Mouse (Mus musculus) limb, embryonic 13.5 days (tissue): ENCODE measurements around the gene Mcu. TPM values are rescaled to one million over a fixed set of nuclear protein-coding genes. Genes with fewer than 3 reads are reported as not detected.

Experiments used
- ATAC-seq: fragments of 200-750 bp; cut with Nextera tagmentation; 2 replicates; pipeline ENCODE4 v1.8.0; 2017; ENCODE audit warnings: low read depth, moderate number of reproducible peaks, moderate TSS enrichment; ENCODE audit not compliant: low FRiP score
- H3K27ac ChIP-seq: fragments of 300-500 bp; sonication (generic); 2 replicates; pipeline ENCODE4 v1.5.1; 2015; ENCODE audit warnings: inconsistent platforms, mild to moderate bottlenecking, moderate library complexity
- H3K27me3 ChIP-seq: fragments of 300-500 bp; sonication (generic); 2 replicates; pipeline ENCODE4 v1.6.1; 2015; ENCODE audit warnings: mild to moderate bottlenecking, inconsistent platforms
- H3K36me3 ChIP-seq: fragments of 300-500 bp; sonication (generic); 2 replicates; pipeline ENCODE4 v1.6.1; 2015; ENCODE audit warnings: inconsistent platforms, mild to moderate bottlenecking, moderate library complexity
- H3K4me1 ChIP-seq: fragments of 300-500 bp; sonication (generic); 2 replicates; pipeline ENCODE4 v1.6.1; 2015; ENCODE audit warnings: inconsistent platforms
- H3K4me2 ChIP-seq: fragments of 300-500 bp; sonication (generic); replicated peaks from 2 replicates; pipeline ENCODE4 v1.6.1; 2015; ENCODE audit warnings: inconsistent platforms, mild to moderate bottlenecking, moderate library complexity
- H3K4me3 ChIP-seq: fragments of 300-500 bp; sonication (generic); 2 replicates; pipeline ENCODE4 v1.5.1; 2015; ENCODE audit warnings: moderate library complexity, mild to moderate bottlenecking, inconsistent platforms
- H3K9ac ChIP-seq: fragments of 300-500 bp; sonication (generic); 2 replicates; pipeline ENCODE4 v1.6.1; 2015; ENCODE audit warnings: mild to moderate bottlenecking, inconsistent platforms
- H3K9me3 ChIP-seq: fragments of 300-500 bp; sonication (generic); 2 replicates; pipeline ENCODE4 v1.6.1; 2016; ENCODE audit warnings: inconsistent platforms
- WGBS: fragments of 180-500 bp; shearing (Covaris S2); methylation state at CpG from one replicate; pipeline ENCODE4 v1.1.7; 2015; 5-methylcytosine and 5-hydroxymethylcytosine counted together
- polyA plus RNA-seq: library from polyadenylated mRNA; unstranded; fragments of >200 nt; fragmentation: Nextera tagmentation; extraction: Ambion mirVana; gene quantifications from 2 replicates; pipeline ENCODE4 v1.2.1, GENCODE M21; 2015

The Mcu gene
- polyA plus RNA-seq, 1 experiment from 2014 or later: 65.3 TPM

DNA sequence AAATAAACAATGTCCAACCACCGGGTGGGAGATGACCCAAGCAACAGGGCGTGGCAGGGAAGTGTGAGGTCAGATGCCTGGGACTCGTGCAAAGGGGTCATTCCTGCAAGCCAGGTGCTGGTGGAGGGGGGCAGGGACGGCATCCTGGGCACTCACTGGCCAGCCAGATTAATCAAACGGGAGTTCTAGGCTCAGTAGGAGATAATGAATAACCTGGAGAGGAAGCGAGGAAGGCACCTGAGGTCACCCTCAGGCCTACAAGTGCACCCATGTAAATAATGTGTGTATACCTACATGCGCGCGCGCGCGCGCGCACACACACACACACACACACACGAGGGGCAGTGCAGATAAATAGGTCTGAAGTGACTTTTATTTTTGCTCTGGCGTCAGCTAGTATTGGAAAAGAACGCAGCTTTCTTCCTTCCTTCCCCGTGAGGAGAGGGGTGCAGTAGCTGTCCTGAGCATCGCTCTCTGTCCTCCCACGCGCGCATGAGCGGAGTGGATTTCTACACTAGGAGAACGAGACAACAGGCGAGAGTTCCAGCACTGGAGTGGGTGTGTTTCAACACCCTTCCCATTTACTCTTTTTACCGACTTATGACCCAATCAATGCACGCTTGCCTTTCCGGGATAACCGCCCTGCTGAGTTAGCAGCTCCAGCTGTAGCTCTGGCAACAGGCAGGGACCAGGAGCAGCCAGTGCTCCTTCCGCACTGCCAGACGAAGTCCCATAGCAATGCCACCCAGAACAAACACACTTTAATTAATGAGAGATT is 112.9 kb downstream of the Mcu start:
- ATAC-seq: peak; percentile 82; the same call in 1 of the 2 replicates
- Histone ChIP-seq H3K4me2 (peak overlapping the region; percentile 58), H3K9ac (peak overlapping the region; percentile 45; the same call in 1 of the 2 replicates), H3K36me3 (no peaks in the 10 kb centered on the region), H3K27me3 (no peaks in the 10 kb centered on the region), H3K27ac (no peak overlapping the region; the same call in 1 of the 2 replicates), H3K4me1 (peaks cover 34% of the 10 kb centered on the region), H3K4me3 (peak overlapping the region; percentile 23), H3K9me3 (no peaks in the 10 kb centered on the region)
- WGBS: 43% methylated on average over 31 of the region's 31 CpGs

GRCm38 (mm10) chr10:59502381-59502780 is 114.1 kb downstream of the Mcu start:
- 83% methylated on average over 12 of the region's 12 CpGs for WGBS
- H3K4me2 ChIP-seq: no peak overlapping the region
- peaks cover 36% of the 10 kb centered on the region for H3K4me1 ChIP-seq
- no peaks in the 10 kb centered on the region for H3K36me3 ChIP-seq
- no peak overlapping the region for H3K4me3 ChIP-seq
- no peaks in the 10 kb centered on the region for H3K9me3 ChIP-seq
- H3K27ac ChIP-seq: no peak overlapping the region
- H3K9ac ChIP-seq: no peak overlapping the region
- H3K27me3 ChIP-seq: no peaks in the 10 kb centered on the region
- ATAC-seq: no peak

DNA sequence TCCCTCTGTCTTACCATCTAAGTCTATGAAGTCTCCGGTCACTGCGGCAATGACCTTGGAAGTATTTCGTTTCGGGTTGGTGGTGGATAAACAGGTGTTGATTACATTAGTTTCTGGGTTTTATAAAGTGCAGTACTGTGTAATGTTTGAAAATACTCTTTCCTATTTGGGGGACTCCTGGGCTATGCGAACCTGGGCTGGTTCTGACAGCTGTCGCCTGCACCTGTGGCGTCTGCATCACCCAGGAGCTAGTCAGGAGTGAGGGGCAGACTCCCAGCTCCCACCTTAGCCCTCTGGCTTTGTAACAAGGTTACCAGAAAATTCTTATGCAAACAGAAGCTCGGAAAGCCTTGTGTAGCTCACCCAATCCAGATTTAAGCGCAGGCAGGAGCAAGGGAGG is 114.7 kb downstream of the Mcu start:
- ATAC-seq: no peak
- Histone ChIP-seq H3K4me1 (peaks cover 36% of the 10 kb centered on the region), H3K9me3 (no peaks in the 10 kb centered on the region), H3K27me3 (no peaks in the 10 kb centered on the region), H3K4me3 (no peak overlapping the region), H3K36me3 (no peaks in the 10 kb centered on the region), H3K9ac (no peak overlapping the region), H3K27ac (no peak overlapping the region), H3K4me2 (no peak overlapping the region)
- 80% methylated on average over 9 of the region's 9 CpGs for WGBS

DNA sequence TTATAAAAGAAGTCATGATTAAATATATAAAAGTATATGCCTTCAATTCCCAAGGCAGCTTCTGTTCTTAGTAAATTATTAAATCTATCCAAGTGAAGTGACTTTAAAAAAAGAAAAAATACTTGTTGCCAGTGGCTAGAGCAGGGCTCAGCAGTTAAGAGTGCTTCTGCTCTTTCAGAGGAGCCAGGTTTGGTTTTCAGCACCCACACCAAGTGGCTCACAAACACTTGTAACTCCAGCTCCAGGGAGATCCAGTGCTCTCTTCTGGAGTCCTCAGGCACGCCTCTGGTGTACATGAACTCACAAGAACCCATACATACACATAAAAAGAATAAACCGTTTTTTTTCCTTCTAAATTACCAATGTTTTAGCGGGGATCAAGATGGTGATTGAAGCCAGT is 116.3 kb downstream of the Mcu start:
- ATAC-seq: no peak
- peaks cover 36% of the 10 kb centered on the region for H3K4me1 ChIP-seq
- H3K4me3 ChIP-seq: no peak overlapping the region
- no peaks in the 10 kb centered on the region for H3K27me3 ChIP-seq
- H3K4me2 ChIP-seq: no peak overlapping the region
- no peaks in the 10 kb centered on the region for H3K36me3 ChIP-seq
- H3K27ac ChIP-seq: no peak overlapping the region
- WGBS: 73% methylated on average over 3 of the region's 3 CpGs
- no peak overlapping the region for H3K9ac ChIP-seq
- H3K9me3 ChIP-seq: no peaks in the 10 kb centered on the region

DNA sequence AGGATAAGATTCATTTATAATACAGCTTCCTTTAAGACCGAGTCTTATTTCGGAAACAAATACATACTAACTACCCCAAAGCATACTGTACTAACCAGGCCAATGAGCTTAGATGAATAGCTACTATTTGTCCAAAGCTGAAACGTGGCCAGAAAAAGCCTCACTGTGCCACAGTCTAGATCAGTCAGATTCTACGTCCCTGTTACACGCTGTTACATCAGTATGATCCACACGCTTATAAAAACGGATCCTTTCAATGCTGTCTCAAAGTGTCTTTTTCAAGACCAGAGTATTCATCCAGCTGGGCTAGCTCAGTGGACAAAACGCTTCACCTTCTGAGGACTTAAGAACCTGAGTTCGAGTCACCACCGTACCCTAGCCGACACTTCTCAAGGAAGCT is 119.5 kb downstream of the Mcu start:
- Histone ChIP-seq H3K4me3 (no peak overlapping the region), H3K9me3 (peaks cover under 1% of the 10 kb centered on the region; the same call in 1 of the 2 replicates), H3K27me3 (no peaks in the 10 kb centered on the region), H3K27ac (no peak overlapping the region), H3K9ac (no peak overlapping the region), H3K4me1 (peaks cover 27% of the 10 kb centered on the region), H3K36me3 (no peaks in the 10 kb centered on the region; the same call in 1 of the 2 replicates), H3K4me2 (no peak overlapping the region)
- no peak for ATAC-seq
- WGBS: 91% methylated on average over 11 of the region's 11 CpGs

DNA sequence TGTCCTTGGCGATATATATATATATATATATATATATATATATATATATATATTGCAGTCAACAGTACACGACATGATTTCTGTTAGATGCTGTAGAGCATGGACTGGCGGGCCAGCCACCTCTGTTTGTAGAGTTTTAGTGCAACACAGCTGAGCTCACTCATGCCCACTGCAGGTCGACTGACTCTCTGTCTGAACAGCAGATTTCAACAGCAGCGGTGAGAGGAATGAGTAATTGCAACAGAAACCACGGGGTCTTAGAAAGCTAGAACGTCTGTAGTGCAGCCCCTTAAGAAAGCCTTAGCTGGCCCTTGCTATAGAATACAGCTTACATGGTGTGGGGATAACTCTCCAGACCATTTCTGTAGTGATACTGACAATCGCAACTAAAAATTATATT is 121.6 kb downstream of the Mcu start:
- peaks cover 9% of the 10 kb centered on the region; the same call in 1 of the 2 replicates for H3K9me3 ChIP-seq
- H3K36me3 ChIP-seq: peaks cover 12% of the 10 kb centered on the region
- H3K9ac ChIP-seq: no peak overlapping the region
- no peak overlapping the region for H3K4me2 ChIP-seq
- no peak for ATAC-seq
- WGBS: 71% methylated on average over 8 of the region's 8 CpGs
- H3K4me1 ChIP-seq: peaks cover 17% of the 10 kb centered on the region
- no peak overlapping the region for H3K27ac ChIP-seq
- no peak overlapping the region for H3K4me3 ChIP-seq
- H3K27me3 ChIP-seq: no peaks in the 10 kb centered on the region

DNA sequence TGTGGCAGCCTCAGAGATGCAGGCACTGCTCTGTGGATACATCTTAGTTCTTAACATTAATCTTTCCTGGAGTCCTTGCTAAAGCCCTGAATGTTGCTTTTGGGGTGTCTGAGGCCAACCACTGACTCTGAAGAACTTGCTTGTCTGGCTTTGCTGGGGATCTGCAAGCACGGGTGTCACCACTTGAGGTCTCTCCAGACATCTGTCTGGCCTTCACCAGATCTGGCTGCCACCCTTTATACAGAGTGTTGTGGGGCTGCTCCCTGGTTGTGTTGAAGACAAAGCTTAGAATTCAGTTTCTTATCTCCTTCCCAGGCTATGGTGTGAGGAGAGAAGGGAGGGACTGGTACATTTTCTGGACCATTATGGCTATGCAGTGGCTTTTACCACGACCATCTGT is 122.4 kb downstream of the Mcu start:
- no peak for ATAC-seq
- Histone ChIP-seq H3K4me1 (peaks cover 13% of the 10 kb centered on the region; the same call in 1 of the 2 replicates), H3K4me3 (no peak overlapping the region)

DNA sequence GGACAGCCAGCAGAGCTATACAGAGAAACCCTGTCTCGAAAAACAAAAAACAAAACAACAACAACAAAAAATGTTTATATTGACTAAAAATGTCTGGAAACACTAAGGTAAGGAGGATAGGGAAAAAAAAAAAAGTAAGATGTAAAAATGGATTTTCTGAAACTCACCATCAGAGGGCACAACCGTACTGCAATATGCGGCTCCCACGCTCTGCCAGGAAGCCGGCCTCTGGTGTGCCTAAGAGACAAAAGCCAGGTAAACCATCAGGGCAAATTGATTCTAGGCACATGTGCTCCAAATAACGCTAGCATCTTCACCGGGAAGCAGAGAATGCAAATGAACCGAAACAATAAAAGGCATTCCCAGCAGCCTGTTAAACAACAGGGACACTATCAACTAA is 125.6 kb downstream of the Mcu start:
- 79% methylated on average over 8 of the region's 8 CpGs for WGBS
- Histone ChIP-seq H3K27ac (no peak overlapping the region), H3K4me3 (no peak overlapping the region), H3K27me3 (no peaks in the 10 kb centered on the region), H3K9ac (no peak overlapping the region), H3K36me3 (peaks cover 38% of the 10 kb centered on the region), H3K4me2 (no peak overlapping the region), H3K4me1 (peaks cover 6% of the 10 kb centered on the region; the same call in 1 of the 2 replicates), H3K9me3 (peaks cover 12% of the 10 kb centered on the region; the same call in 1 of the 2 replicates)
- no peak for ATAC-seq

More for the DNA sequence above, 122.4 kb downstream of the Mcu start:
- Histone ChIP-seq H3K27me3 (no peaks in the 10 kb centered on the region), H3K27ac (no peak overlapping the region), H3K4me2 (no peak overlapping the region), H3K36me3 (peaks cover 21% of the 10 kb centered on the region), H3K9me3 (peaks cover 9% of the 10 kb centered on the region; the same call in 1 of the 2 replicates), H3K9ac (no peak overlapping the region)
- WGBS: 55% methylated on average over 2 of the region's 2 CpGs

DNA sequence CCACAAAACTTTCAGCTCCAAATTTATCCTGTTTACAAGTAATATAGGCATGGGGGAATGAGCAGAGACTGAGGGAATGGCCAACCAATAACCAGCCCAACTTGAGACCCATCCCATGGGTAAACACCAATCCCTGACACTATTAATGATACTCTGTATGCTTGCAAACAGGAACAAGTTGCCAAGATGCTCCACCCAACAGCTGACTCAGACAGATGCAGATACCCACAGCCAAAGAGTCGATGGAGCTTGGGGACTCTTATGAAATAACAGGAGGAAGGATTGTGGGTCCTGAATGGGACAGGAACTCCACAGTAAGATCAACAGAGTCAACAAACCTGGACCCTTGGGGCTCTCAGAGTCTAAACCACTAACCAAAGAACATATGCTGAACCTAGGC is 127.1 kb downstream of the Mcu start:
- Histone ChIP-seq H3K9me3 (peaks cover 12% of the 10 kb centered on the region; the same call in 1 of the 2 replicates), H3K27ac (no peak overlapping the region), H3K9ac (no peak overlapping the region), H3K4me1 (peaks cover 7% of the 10 kb centered on the region), H3K4me2 (no peak overlapping the region), H3K4me3 (no peak overlapping the region), H3K27me3 (no peaks in the 10 kb centered on the region), H3K36me3 (peaks cover 38% of the 10 kb centered on the region)
- WGBS: 93% methylated on average over 1 of the region's 1 CpGs
- no peak for ATAC-seq

GRCm38 (mm10) chr10:59487351-59487750 is 129.1 kb downstream of the Mcu start:
- H3K4me3 ChIP-seq: no peak overlapping the region
- ATAC-seq: no peak
- H3K27me3 ChIP-seq: no peaks in the 10 kb centered on the region
- H3K9me3 ChIP-seq: peaks cover 12% of the 10 kb centered on the region; the same call in 1 of the 2 replicates
- no peak overlapping the region for H3K9ac ChIP-seq
- no peak overlapping the region for H3K27ac ChIP-seq
- H3K4me2 ChIP-seq: no peak overlapping the region
- peaks cover 38% of the 10 kb centered on the region for H3K36me3 ChIP-seq
- peaks cover 9% of the 10 kb centered on the region for H3K4me1 ChIP-seq
- WGBS: 86% methylated on average over 2 of the region's 2 CpGs

DNA sequence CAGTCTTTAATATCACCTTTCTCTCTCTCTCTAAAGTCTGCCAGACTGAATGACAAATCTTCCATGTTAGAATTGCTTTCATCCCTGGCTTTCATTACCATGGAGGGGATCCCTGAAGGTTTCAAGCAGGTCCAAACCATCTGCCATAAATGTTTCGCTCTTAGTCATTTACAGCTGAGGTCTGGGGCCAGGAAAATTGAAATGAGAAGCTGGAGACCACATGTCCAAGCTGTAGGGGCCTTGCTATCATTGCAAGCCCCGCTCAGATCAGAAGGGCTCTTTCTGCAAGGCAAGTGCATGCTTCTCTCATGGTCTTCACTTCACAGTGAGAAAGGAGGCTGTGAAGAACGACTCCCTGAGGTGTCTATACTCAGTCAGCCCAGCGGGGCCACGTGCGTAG is 132.2 kb downstream of the Mcu start:
- Histone ChIP-seq H3K27me3 (no peaks in the 10 kb centered on the region), H3K4me3 (no peak overlapping the region), H3K4me2 (no peak overlapping the region), H3K9ac (no peak overlapping the region), H3K27ac (no peak overlapping the region; the same call in 1 of the 2 replicates), H3K4me1 (peaks cover 9% of the 10 kb centered on the region), H3K9me3 (peaks cover 7% of the 10 kb centered on the region; the same call in 1 of the 2 replicates), H3K36me3 (peaks cover 25% of the 10 kb centered on the region)
- 64% methylated on average over 6 of the region's 6 CpGs for WGBS
- ATAC-seq: no peak

- no peak overlapping the region for H3K4me3 ChIP-seq
- peaks cover 9% of the 10 kb centered on the region for H3K4me1 ChIP-seq
- H3K9ac ChIP-seq: no peak overlapping the region
- WGBS: 92% methylated on average over 5 of the region's 5 CpGs
- no peaks in the 10 kb centered on the region for H3K27me3 ChIP-seq
- peaks cover 4% of the 10 kb centered on the region; the same call in 1 of the 2 replicates for H3K9me3 ChIP-seq
- no peak for ATAC-seq
- no peak overlapping the region for H3K27ac ChIP-seq
- H3K4me2 ChIP-seq: no peak overlapping the region
- peaks cover 16% of the 10 kb centered on the region; the same call in 1 of the 2 replicates for H3K36me3 ChIP-seq
These were observed 135.1 kb downstream of the Mcu start for GRCm38 (mm10) chr10:59481381-59481780.
